Mouse (Mus musculus) stomach, embryonic 16.5 days (tissue): Measurements from ENCODE around the gene Galnt4. TPM values are rescaled to one million over a fixed set of nuclear protein-coding genes. Genes with fewer than 3 reads are reported as not detected.

Source experiments
- ATAC-seq: fragments of 200-750 bp; cut with Nextera tagmentation; 2 replicates; pipeline ENCODE4 v1.8.0; 2017; ENCODE audit warnings: moderate number of reproducible peaks, moderate TSS enrichment; ENCODE audit not compliant: insufficient read depth, low FRiP score
- H3K27ac ChIP-seq: fragments of 300-500 bp; sonication (generic); 2 replicates; pipeline ENCODE4 v1.5.1; 2014; ENCODE audit warnings: low read length
- H3K27me3 ChIP-seq: fragments of 300-500 bp; sonication (generic); 2 replicates; pipeline ENCODE4 v1.6.1; 2014; ENCODE audit warnings: low read length, control low read depth, mixed read lengths; ENCODE audit not compliant: control insufficient read depth, insufficient read depth
- H3K36me3 ChIP-seq: fragments of 300-500 bp; sonication (generic); 2 replicates; pipeline ENCODE4 v1.6.1; 2014; ENCODE audit warnings: low read length; ENCODE audit not compliant: control insufficient read depth, insufficient read depth
- H3K4me1 ChIP-seq: fragments of 300-500 bp; sonication (generic); 2 replicates; pipeline ENCODE4 v1.6.1; 2014; ENCODE audit warnings: low read length, control low read depth, mixed read lengths; ENCODE audit not compliant: control insufficient read depth, insufficient read depth
- H3K4me2 ChIP-seq: fragments of 300-500 bp; sonication (generic); 2 replicates; pipeline ENCODE4 v1.6.1; 2014; ENCODE audit warnings: low read depth, low read length, mixed read lengths
- H3K4me3 ChIP-seq: fragments of 300-500 bp; sonication (generic); replicated peaks from 2 replicates; pipeline ENCODE4 v1.5.1; 2014; ENCODE audit warnings: mild to moderate bottlenecking, low read length
- H3K9ac ChIP-seq: fragments of 300-500 bp; sonication (generic); 2 replicates; pipeline ENCODE4 v1.6.1; 2014; ENCODE audit warnings: low read length
- H3K9me3 ChIP-seq: fragments of 300-500 bp; sonication (generic); replicated peaks from 2 replicates; pipeline ENCODE4 v1.6.1; 2016; ENCODE audit warnings: low read length, control low read depth; ENCODE audit not compliant: control insufficient read depth
- whole genome bisulfite sequencing: fragments of 180-500 bp; shearing (Covaris S2); extraction: QIAGEN DNeasy Blood & Tissue Kit; methylation state at CpG from one replicate; pipeline ENCODE4 v1.1.7; 2014; 5-methylcytosine and 5-hydroxymethylcytosine counted together
- polyA plus RNA-seq: library from polyadenylated mRNA; unstranded; fragments of >200 nt; fragmentation: Nextera tagmentation; extraction: Ambion mirVana; gene quantifications from 2 replicates; pipeline ENCODE4 v1.2.1, GENCODE M21; 2015

Gene Galnt4
- polyA plus RNA-seq, 1 experiment from 2014 or later: 41.9 TPM

GRCm38 (mm10) chr10:99161987-99162582, 54.1 kb downstream of the Galnt4 start:
- Histone ChIP-seq H3K4me1 (peaks cover 7% of the 10 kb centered on the region; the same call in 1 of the 2 replicates), H3K27ac (no peak overlapping the region), H3K9me3 (no peaks in the 10 kb centered on the region), H3K4me2 (no peak overlapping the region), H3K9ac (no peak overlapping the region), H3K4me3 (no peak overlapping the region), H3K27me3 (no peaks in the 10 kb centered on the region), H3K36me3 (no peaks in the 10 kb centered on the region)
- 38% methylated on average over 8 of the region's 8 CpGs for WGBS
- ATAC-seq: no peak

Other genes starting within 250 kb of the Galnt4 start
- 119 and 122 TPM in 2 replicates for gene Atp2b1, start 193.8 kb upstream of the Galnt4 start, polyA plus RNA-seq
- gene Poc1b, start 1.1 kb upstream of the Galnt4 start, polyA plus RNA-seq: 16.1 and 19.8 TPM in 2 replicates
- gene Phxr2, start 18.2 kb downstream of the Galnt4 start, polyA plus RNA-seq: not detected in 2 replicates
- 39.7 and 40.8 TPM in 2 replicates for gene Dusp6, start 155.1 kb downstream of the Galnt4 start, polyA plus RNA-seq